Mouse (Mus musculus): ENCODE results near the gene C1ql1. TPM values are rescaled to one million over a fixed set of nuclear protein-coding genes. Genes with fewer than 3 reads are reported as not detected.

The C1ql1 gene
- polyA plus RNA-seq, 1 experiment from 2014 or later: 5.1 TPM

DNA sequence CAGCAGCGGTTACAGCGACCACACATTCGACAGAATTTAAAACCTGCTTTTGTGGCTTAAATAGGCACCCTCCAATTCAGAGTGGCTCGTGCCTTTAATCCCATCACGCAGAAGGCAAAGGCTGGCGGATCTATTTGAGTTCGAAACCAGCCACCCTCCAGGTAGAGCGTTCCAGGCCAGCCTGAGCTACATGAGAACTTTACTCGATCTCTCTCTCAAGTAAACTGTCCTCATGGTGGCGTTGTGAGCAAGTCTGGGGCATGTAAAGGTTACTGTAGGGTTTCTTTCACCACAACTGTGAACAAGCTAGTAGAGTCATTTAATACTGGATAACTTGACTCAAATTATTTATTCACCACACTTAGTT, 21.2 kb downstream of the C1ql1 start:
- no peaks in the 10 kb centered on the region for H3K9me3 ChIP-seq
- H3K4me2 ChIP-seq: peak overlapping the region; percentile 70
- peaks cover 15% of the 10 kb centered on the region; the same call in 1 of the 2 replicates for H3K4me1 ChIP-seq
- peak overlapping the region; percentile 90 for H3K27ac ChIP-seq
- peak overlapping the region; percentile 71 for H3K4me3 ChIP-seq (replicated peaks)
- peak; percentile 17; the same call in 1 of the 2 replicates for ATAC-seq (ENCODE audit: insufficient read depth, low FRiP score, low read depth)
- no peaks in the 10 kb centered on the region for H3K27me3 ChIP-seq (replicated peaks)
- H3K36me3 ChIP-seq: no peaks in the 10 kb centered on the region
- H3K9ac ChIP-seq: no peak overlapping the region
- WGBS: 2% methylated on average over 10 of the region's 10 CpGs

GRCm38 (mm10) chr11:102924557-102925350, 21.7 kb downstream of the C1ql1 start, which contains the start of gene Kif18b:
Gene Kif18b, minus strand, starts transcription at chr11:102925124.
- no peaks in the 10 kb centered on the region for H3K36me3 ChIP-seq
- H3K4me2 ChIP-seq: peak within 1 kb of the TSS; percentile 70
- peak within 1 kb of the TSS; percentile 90 for H3K27ac ChIP-seq
- no peaks in the 10 kb centered on the region for H3K27me3 ChIP-seq (replicated peaks)
- peak; percentile 93 for ATAC-seq (ENCODE audit: insufficient read depth, low FRiP score, low read depth)
- no peaks in the 10 kb centered on the region for H3K9me3 ChIP-seq
- H3K9ac ChIP-seq: peak within 1 kb of the TSS; percentile 59
- H3K4me3 ChIP-seq (replicated peaks): peak within 1 kb of the TSS; percentile 71
- WGBS: under 1% methylated on average over 62 of the region's 62 CpGs
- peaks cover 15% of the 10 kb centered on the region; the same call in 1 of the 2 replicates for H3K4me1 ChIP-seq

GRCm38 (mm10) chr11:102921491-102921890, 25.0 kb downstream of the C1ql1 start:
- Histone ChIP-seq H3K27ac (no peak overlapping the region), H3K4me3 (replicated peaks) (no peak overlapping the region), H3K4me2 (no peak overlapping the region), H3K36me3 (no peaks in the 10 kb centered on the region), H3K9me3 (no peaks in the 10 kb centered on the region), H3K4me1 (peaks cover 15% of the 10 kb centered on the region; the same call in 1 of the 2 replicates), H3K9ac (no peak overlapping the region), H3K27me3 (replicated peaks) (no peaks in the 10 kb centered on the region)
- no peak for ATAC-seq (ENCODE audit: insufficient read depth, low FRiP score, low read depth)
- WGBS: 80% methylated on average over 6 of the region's 6 CpGs

GRCm38 (mm10) chr11:102918077-102918476, 28.4 kb downstream of the C1ql1 start:
- H3K4me1 ChIP-seq: peaks cover 13% of the 10 kb centered on the region; the same call in 1 of the 2 replicates
- WGBS: 90% methylated on average over 4 of the region's 4 CpGs
- H3K27ac ChIP-seq: no peak overlapping the region
- H3K9ac ChIP-seq: no peak overlapping the region
- no peak overlapping the region for H3K4me2 ChIP-seq
- H3K4me3 ChIP-seq (replicated peaks): no peak overlapping the region
- H3K27me3 ChIP-seq (replicated peaks): no peaks in the 10 kb centered on the region
- H3K36me3 ChIP-seq: peaks cover 23% of the 10 kb centered on the region
- no peak for ATAC-seq (ENCODE audit: insufficient read depth, low FRiP score, low read depth)
- H3K9me3 ChIP-seq: no peaks in the 10 kb centered on the region

GRCm38 (mm10) chr11:102915380-102915779, 31.1 kb downstream of the C1ql1 start:
- Histone ChIP-seq H3K9ac (no peak overlapping the region), H3K36me3 (peaks cover 42% of the 10 kb centered on the region), H3K4me3 (replicated peaks) (no peak overlapping the region), H3K4me1 (no peaks in the 10 kb centered on the region), H3K9me3 (no peaks in the 10 kb centered on the region), H3K27me3 (replicated peaks) (no peaks in the 10 kb centered on the region), H3K27ac (no peak overlapping the region), H3K4me2 (no peak overlapping the region)
- ATAC-seq (ENCODE audit: insufficient read depth, low FRiP score, low read depth): no peak; the same call in 1 of the 2 replicates
- 95% methylated on average over 9 of the region's 9 CpGs for WGBS

DNA sequence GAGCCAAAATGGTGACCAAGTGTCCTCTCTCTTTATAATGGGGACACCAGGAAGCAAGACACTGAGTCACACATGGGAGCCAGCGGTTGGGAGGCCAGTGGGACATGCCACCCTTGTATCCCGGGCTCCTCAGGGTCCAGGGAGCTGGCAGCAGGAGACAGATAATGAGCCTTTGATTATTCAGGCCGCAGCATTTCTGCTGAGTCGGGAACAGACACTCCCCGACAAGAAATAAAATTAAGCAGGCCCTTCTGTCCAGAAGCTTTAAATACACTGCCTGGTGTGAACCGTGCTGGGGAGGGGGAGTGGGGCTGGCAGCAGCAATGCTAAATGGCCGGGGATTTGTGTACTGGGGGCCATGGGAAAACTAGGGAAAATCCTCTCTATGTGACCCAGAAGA, 35.1 kb downstream of the C1ql1 start:
- no peak overlapping the region for H3K4me2 ChIP-seq
- no peak for ATAC-seq (ENCODE audit: insufficient read depth, low FRiP score, low read depth)
- H3K9ac ChIP-seq: no peak overlapping the region
- 74% methylated on average over 7 of the region's 7 CpGs for WGBS
- H3K9me3 ChIP-seq: no peaks in the 10 kb centered on the region
- H3K36me3 ChIP-seq: peaks cover 74% of the 10 kb centered on the region
- no peaks in the 10 kb centered on the region for H3K27me3 ChIP-seq (replicated peaks)
- no peak overlapping the region for H3K4me3 ChIP-seq (replicated peaks)
- no peaks in the 10 kb centered on the region for H3K4me1 ChIP-seq
- no peak overlapping the region for H3K27ac ChIP-seq

- Histone ChIP-seq H3K4me3 (replicated peaks) (no peak overlapping the region), H3K4me2 (no peak overlapping the region), H3K27me3 (replicated peaks) (no peaks in the 10 kb centered on the region), H3K27ac (no peak overlapping the region), H3K36me3 (peaks cover 30% of the 10 kb centered on the region), H3K9me3 (no peaks in the 10 kb centered on the region), H3K9ac (no peak overlapping the region), H3K4me1 (no peaks in the 10 kb centered on the region)
- no peak for ATAC-seq (ENCODE audit: insufficient read depth, low FRiP score, low read depth)
- WGBS: 73% methylated on average over 7 of the region's 7 CpGs
Measured at GRCm38 (mm10) chr11:102903654-102904053, 42.8 kb downstream of the C1ql1 start.

- Histone ChIP-seq H3K9me3 (no peaks in the 10 kb centered on the region), H3K27ac (no peak overlapping the region), H3K4me2 (no peak overlapping the region), H3K27me3 (replicated peaks) (no peaks in the 10 kb centered on the region), H3K4me1 (no peaks in the 10 kb centered on the region), H3K36me3 (peaks cover 16% of the 10 kb centered on the region), H3K9ac (no peak overlapping the region), H3K4me3 (replicated peaks) (no peak overlapping the region)
- WGBS: 88% methylated on average over 5 of the region's 5 CpGs
- ATAC-seq (ENCODE audit: insufficient read depth, low FRiP score, low read depth): no peak
Measured at GRCm38 (mm10) chr11:102902107-102902506, 44.4 kb downstream of the C1ql1 start.

GRCm38 (mm10) chr11:102901199-102901598, 45.3 kb downstream of the C1ql1 start:
- no peak overlapping the region for H3K9ac ChIP-seq
- ATAC-seq (ENCODE audit: insufficient read depth, low FRiP score, low read depth): no peak
- no peaks in the 10 kb centered on the region for H3K9me3 ChIP-seq
- H3K4me1 ChIP-seq: 0 out of 2 replicates have a peak, but pooled peaks cover 2% of the 10 kb centered on the region
- no peak overlapping the region for H3K4me3 ChIP-seq (replicated peaks)
- H3K27me3 ChIP-seq (replicated peaks): peaks cover 6% of the 10 kb centered on the region; the same call in 1 of the 2 replicates
- H3K4me2 ChIP-seq: no peak overlapping the region
- no peak overlapping the region for H3K27ac ChIP-seq
- 52% methylated on average over 4 of the region's 4 CpGs for WGBS
- peaks cover 7% of the 10 kb centered on the region for H3K36me3 ChIP-seq

DNA sequence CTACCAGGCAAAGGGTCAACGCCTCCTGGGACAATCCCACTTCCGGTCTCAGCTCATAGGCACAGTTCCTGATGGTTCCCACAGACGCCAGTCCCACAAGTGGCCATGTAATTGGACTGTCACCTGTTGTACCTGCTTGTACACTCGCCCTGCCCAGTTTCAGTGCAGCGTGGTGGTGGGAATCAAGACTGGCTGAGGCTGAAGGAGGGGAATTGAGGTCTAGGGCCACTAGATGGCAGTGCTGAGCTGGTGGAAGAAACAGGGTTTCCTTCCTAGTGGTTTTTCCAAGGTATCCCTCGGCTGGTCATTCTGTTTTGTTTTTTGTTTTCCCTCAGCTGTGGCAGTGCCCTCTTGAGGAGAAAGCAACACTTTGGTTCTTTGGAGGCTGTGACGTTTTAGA, 45.7 kb downstream of the C1ql1 start, which contains the start of gene Gfap:
Gene Gfap (minus strand): TSS at position 150 of the 400 bp plus-strand sequence.
- Histone ChIP-seq H3K4me1 (0 out of 2 replicates have a peak, but pooled peaks cover 2% of the 10 kb centered on the region), H3K9me3 (no peaks in the 10 kb centered on the region), H3K9ac (no peak within 1 kb of the TSS), H3K36me3 (peaks cover 3% of the 10 kb centered on the region), H3K4me3 (replicated peaks) (no peak within 1 kb of the TSS), H3K4me2 (no peak within 1 kb of the TSS), H3K27ac (no peak within 1 kb of the TSS), H3K27me3 (replicated peaks) (peaks cover 6% of the 10 kb centered on the region)
- ATAC-seq (ENCODE audit: insufficient read depth, low FRiP score, low read depth): peak; percentile 17; the same call in 1 of the 2 replicates
- WGBS: 10% methylated on average over 7 of the region's 7 CpGs

- H3K27me3 ChIP-seq (replicated peaks): peaks cover 6% of the 10 kb centered on the region
- H3K4me2 ChIP-seq: no peak overlapping the region
- ATAC-seq (ENCODE audit: insufficient read depth, low FRiP score, low read depth): no peak
- H3K4me1 ChIP-seq: peaks cover 5% of the 10 kb centered on the region; the same call in 1 of the 2 replicates
- H3K9me3 ChIP-seq: no peaks in the 10 kb centered on the region
- H3K9ac ChIP-seq: no peak overlapping the region
- H3K27ac ChIP-seq: no peak overlapping the region
- WGBS: 76% methylated on average over 9 of the region's 9 CpGs
- H3K36me3 ChIP-seq: no peaks in the 10 kb centered on the region
- no peak overlapping the region for H3K4me3 ChIP-seq (replicated peaks)
Measured at GRCm38 (mm10) chr11:102898408-102898807, 48.1 kb downstream of the C1ql1 start.

DNA sequence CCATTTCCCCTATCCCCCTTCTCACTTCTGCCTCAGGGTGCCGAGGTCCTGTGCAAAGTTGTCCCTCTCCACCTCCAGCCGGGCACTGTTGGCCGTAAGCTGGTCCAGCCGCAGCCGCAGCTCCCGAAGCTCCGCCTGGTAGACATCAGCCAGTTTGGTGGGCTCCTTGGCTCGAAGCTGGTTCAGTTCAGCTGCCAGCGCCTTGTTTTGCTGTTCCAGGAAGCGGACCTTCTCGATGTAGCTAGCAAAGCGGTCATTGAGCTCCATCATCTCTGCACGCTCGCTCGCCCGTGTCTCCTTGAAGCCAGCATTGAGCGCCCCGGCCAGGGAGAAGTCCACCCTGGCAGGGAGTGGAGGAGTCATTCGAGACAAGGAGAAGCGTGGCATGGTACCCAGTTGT, 49.8 kb downstream of the C1ql1 start:
- ATAC-seq (ENCODE audit: insufficient read depth, low FRiP score, low read depth): no peak
- 81% methylated on average over 20 of the region's 20 CpGs for WGBS
- H3K4me1 ChIP-seq: peaks cover 10% of the 10 kb centered on the region; the same call in 1 of the 2 replicates

More for the DNA sequence above, 49.8 kb downstream of the C1ql1 start:
- H3K27ac ChIP-seq: no peak overlapping the region
- H3K36me3 ChIP-seq: no peaks in the 10 kb centered on the region
- H3K4me3 ChIP-seq (replicated peaks): no peak overlapping the region
- no peak overlapping the region for H3K9ac ChIP-seq
- H3K9me3 ChIP-seq: no peaks in the 10 kb centered on the region
- H3K27me3 ChIP-seq (replicated peaks): peaks cover 8% of the 10 kb centered on the region
- no peak overlapping the region for H3K4me2 ChIP-seq

Data from stomach, embryonic 15.5 days (tissue).